Mouse (Mus musculus): ENCODE results near the gene Prr5l. TPM values are rescaled to one million over a fixed set of nuclear protein-coding genes. Genes with fewer than 3 reads are reported as not detected.

Gene Prr5l
- polyA plus RNA-seq, 1 experiment from 2014 or later, result 3.9 TPM

DNA sequence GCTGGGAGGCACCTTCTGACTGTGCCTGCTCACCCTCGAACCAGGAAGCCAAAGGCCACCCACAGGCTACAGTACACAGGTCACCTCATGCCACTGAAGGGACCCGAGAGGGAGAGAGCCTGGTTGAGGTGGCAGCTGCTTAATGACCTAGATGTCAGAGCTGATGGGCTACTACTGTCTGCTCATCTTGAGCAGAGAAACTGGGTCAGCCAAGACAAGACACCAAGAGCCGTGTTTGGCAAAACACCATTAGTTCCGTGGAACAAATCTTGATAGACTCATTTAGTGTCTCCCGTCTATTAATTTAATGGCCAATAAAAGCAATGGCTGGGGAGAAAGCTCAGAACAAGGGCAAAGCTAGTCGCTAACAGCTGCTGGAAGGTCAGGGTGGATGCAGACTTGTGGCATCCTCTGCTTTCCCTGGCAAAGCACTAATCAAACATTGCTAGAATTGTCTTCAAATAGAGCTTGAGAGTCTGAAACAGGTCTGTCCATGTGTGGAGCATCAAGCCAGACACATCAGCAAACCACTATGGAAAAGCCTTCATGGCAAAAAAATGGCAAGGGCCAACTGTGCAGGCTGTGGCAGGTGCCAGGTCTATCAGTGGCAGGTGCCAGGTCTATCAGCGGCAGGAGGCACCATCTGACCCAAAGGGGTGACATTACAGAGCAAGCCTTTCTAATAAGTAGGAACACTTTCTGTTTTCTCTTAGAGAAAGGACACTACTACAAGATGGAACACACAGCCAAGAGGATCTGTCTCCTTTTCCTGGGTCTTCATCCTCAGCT lies 140.6 kb downstream of the Prr5l start:
- Histone ChIP-seq H3K4me1 (replicated peaks) (no peaks in the 10 kb centered on the region; the same call in 1 of the 2 replicates), H3K27me3 (no peaks in the 10 kb centered on the region)
- no peak for ATAC-seq (ENCODE audit: insufficient read depth)

DNA sequence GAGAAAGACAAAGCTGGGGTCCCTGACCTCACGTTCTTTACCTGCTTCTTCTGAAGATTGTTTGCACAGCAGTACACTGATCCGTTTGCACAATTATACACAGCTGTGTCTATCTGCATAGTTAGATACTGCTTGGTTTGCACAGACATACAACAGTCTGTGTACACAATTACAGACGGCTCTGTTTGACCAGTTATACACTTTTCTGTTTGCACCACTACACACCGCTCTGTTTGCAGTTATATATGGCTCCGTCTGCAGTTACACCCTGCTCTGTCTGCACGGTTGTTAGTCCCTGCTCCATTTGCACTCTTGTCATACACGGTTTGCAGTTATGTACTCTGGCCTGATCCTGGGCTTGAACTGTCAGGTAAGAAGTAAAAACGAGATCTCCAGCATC lies 141.2 kb downstream of the Prr5l start:
- Histone ChIP-seq H3K9ac (no peak overlapping the region), H3K4me2 (no peak overlapping the region), H3K9me3 (replicated peaks) (no peaks in the 10 kb centered on the region), H3K27me3 (no peaks in the 10 kb centered on the region), H3K4me3 (replicated peaks) (no peak overlapping the region), H3K4me1 (replicated peaks) (no peaks in the 10 kb centered on the region; the same call in 1 of the 2 replicates), H3K36me3 (replicated peaks) (0 out of 2 replicates have a peak, but pooled peaks cover 3% of the 10 kb centered on the region), H3K27ac (replicated peaks) (no peak overlapping the region)
- WGBS (ENCODE audit: insufficient replicate concordance), result 46% methylated on average over 8 of the region's 8 CpGs
- no peak for ATAC-seq (ENCODE audit: insufficient read depth)

More for the DNA sequence above, 140.6 kb downstream of the Prr5l start:
- Histone ChIP-seq H3K27ac (replicated peaks) (no peak overlapping the region), H3K4me3 (replicated peaks) (no peak overlapping the region), H3K4me2 (no peak overlapping the region), H3K9me3 (replicated peaks) (no peaks in the 10 kb centered on the region), H3K36me3 (replicated peaks) (0 out of 2 replicates have a peak, but pooled peaks cover 3% of the 10 kb centered on the region), H3K9ac (no peak overlapping the region)
- WGBS (ENCODE audit: insufficient replicate concordance), result 64% methylated on average over 7 of the region's 7 CpGs

DNA sequence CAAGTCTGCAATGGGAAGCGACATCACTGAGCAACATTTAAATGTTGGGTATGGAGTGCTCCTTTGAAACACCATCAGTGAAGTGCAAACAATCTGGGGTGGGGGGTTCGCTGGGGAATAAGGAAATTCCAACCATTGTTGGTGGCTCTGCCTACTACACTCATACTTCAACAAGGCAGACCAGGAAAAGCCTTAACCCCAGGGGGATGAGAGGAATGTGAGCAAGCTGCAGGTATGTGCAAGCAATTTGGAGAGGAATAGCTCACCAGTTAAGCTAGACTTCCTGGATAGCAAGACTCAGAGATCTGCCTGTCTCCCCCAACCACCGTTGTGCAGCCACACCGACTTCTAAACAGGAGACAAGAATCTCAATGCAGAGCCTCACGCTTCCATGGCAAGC lies 142.9 kb downstream of the Prr5l start:
- H3K4me2 ChIP-seq, result no peak overlapping the region
- no peaks in the 10 kb centered on the region; the same call in 1 of the 2 replicates for H3K4me1 ChIP-seq (replicated peaks)
- no peak overlapping the region for H3K9ac ChIP-seq
- no peak for ATAC-seq (ENCODE audit: insufficient read depth)
- no peak overlapping the region for H3K27ac ChIP-seq (replicated peaks)
- no peak overlapping the region for H3K4me3 ChIP-seq (replicated peaks)
- 0 out of 2 replicates have a peak, but pooled peaks cover 3% of the 10 kb centered on the region for H3K36me3 ChIP-seq (replicated peaks)
- no peaks in the 10 kb centered on the region for H3K9me3 ChIP-seq (replicated peaks)
- WGBS (ENCODE audit: insufficient replicate concordance), result 45% methylated on average over 5 of the region's 5 CpGs
- no peaks in the 10 kb centered on the region for H3K27me3 ChIP-seq

DNA sequence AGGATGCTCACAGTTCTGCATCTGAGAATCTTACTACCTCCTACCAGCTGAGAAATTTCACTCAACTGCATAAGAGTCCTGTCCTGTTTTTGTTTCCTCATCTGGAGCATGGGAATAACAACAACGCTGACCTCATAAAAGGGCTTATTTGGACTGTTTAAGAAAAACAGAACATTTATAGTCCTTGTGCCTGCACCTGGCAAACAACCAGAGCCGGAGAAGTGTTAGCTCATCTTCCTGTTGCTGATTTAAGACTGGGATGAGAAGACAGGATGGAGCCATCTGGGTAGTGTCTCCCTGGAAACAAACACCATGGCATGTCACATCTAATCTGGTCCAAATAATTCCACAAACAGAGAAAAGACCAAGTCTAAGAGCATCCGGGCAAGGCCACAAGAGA lies 149.3 kb downstream of the Prr5l start:
- 60% methylated on average over 3 of the region's 3 CpGs for WGBS (ENCODE audit: insufficient replicate concordance)
- Histone ChIP-seq H3K36me3 (replicated peaks) (no peaks in the 10 kb centered on the region), H3K4me2 (no peak overlapping the region), H3K27ac (replicated peaks) (no peak overlapping the region), H3K4me3 (replicated peaks) (no peak overlapping the region), H3K9me3 (replicated peaks) (no peaks in the 10 kb centered on the region), H3K9ac (no peak overlapping the region), H3K27me3 (no peaks in the 10 kb centered on the region), H3K4me1 (replicated peaks) (no peaks in the 10 kb centered on the region)
- no peak for ATAC-seq (ENCODE audit: insufficient read depth)

DNA sequence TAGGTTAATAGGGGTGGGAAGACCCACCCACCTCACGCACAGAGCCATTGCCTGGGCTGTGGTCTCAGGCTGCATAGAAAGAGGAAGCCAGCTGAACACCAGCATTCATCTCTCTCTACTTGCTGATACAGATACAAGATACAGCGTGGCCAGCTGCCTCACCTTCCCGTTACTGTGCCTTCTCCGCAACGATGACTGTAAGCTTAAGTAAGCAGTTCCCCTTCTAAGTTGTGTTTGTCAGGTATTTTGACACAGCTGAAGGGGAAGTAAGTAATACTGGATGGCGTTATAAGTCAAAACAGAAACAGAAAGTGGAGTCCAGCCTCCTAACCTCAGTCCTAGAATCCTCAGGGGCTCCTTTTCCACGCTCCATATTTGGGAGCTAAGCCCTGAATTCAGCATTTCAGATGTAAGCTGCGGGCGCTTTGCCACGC lies 150.0 kb downstream of the Prr5l start:
- WGBS (ENCODE audit: insufficient replicate concordance), result 18% methylated on average over 10 of the region's 10 CpGs
- Histone ChIP-seq H3K9ac (no peak overlapping the region), H3K27ac (replicated peaks) (no peak overlapping the region), H3K27me3 (no peaks in the 10 kb centered on the region), H3K4me1 (replicated peaks) (no peaks in the 10 kb centered on the region), H3K4me2 (peak overlapping the region; percentile 13; the same call in 1 of the 2 replicates), H3K36me3 (replicated peaks) (no peaks in the 10 kb centered on the region), H3K9me3 (replicated peaks) (no peaks in the 10 kb centered on the region), H3K4me3 (replicated peaks) (no peak overlapping the region)
- 0 out of 2 replicates have a peak, but pooled peaks have one; percentile 7 for ATAC-seq (ENCODE audit: insufficient read depth)

DNA sequence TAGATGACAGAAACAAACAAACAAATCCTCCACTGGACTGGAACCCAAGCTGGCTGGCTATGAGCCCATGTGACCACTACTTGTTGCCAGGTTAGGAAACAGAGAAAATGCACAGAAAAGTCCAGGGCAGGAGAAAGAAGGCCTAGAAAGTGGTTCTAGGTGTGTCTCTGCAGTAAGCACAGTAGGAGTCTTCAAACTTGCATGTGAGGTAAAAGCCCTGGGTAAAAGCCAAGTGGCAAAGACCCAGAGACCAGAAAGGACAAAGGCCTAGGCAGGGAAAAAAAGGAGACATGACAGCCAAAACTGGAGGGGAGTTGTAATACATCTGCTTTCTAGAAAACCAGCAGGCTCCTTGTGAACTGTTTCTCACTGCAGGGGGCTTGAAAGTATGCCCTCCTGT lies 151.9 kb downstream of the Prr5l start:
- H3K27me3 ChIP-seq, result no peaks in the 10 kb centered on the region
- H3K27ac ChIP-seq (replicated peaks), result no peak overlapping the region
- no peaks in the 10 kb centered on the region for H3K4me1 ChIP-seq (replicated peaks)
- H3K9ac ChIP-seq, result no peak overlapping the region
- no peaks in the 10 kb centered on the region for H3K36me3 ChIP-seq (replicated peaks)
- no peak overlapping the region for H3K4me2 ChIP-seq
- H3K9me3 ChIP-seq (replicated peaks), result no peaks in the 10 kb centered on the region
- ATAC-seq (ENCODE audit: insufficient read depth), result no peak
- no peak overlapping the region for H3K4me3 ChIP-seq (replicated peaks)

DNA sequence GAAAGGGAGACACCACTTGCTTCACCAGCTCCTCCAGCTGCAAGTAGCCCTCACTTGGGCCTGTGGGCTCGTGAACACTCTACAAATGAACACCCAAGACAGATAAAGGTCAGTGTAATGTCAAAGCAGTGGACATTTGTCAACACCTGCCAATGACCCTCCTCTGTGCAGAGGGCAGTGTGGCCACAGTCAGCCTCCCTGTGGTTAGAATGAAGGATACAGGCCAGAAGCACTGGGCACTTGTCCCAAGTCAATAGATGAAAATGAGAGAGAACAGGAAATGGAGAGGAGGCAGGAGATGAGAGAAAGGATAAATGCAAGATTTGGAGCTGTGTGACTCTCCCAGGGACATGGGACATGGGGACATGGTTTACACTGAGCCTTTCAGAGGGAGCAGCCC lies 153.4 kb downstream of the Prr5l start:
- Histone ChIP-seq H3K36me3 (replicated peaks) (no peaks in the 10 kb centered on the region), H3K27ac (replicated peaks) (no peak overlapping the region), H3K4me1 (replicated peaks) (no peaks in the 10 kb centered on the region), H3K9me3 (replicated peaks) (no peaks in the 10 kb centered on the region), H3K4me2 (no peak overlapping the region), H3K27me3 (no peaks in the 10 kb centered on the region), H3K9ac (no peak overlapping the region), H3K4me3 (replicated peaks) (no peak overlapping the region)
- 30% methylated on average over 1 of the region's 1 CpGs for WGBS (ENCODE audit: insufficient replicate concordance)
- ATAC-seq (ENCODE audit: insufficient read depth), result no peak

DNA sequence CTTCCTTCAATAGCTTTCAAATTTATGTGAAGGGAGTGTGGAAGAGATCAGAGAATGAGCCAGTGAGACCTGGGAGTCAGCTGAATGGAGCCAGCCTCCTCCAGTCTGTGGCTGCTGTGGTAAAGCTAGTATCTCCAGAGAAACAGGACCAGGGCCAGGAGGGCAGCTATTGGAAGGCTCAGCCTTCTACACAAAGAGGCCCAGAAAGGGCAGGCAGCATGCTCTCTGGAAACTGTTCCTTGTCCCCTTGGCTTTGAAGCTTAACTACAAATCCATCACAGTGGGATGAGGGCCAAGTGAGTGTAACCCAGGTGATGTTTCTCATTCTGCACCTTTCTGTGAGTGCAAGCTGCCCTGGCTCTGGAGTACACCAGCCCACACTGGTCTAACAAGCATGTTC lies 155.0 kb downstream of the Prr5l start:
- Histone ChIP-seq H3K27ac (replicated peaks) (no peak overlapping the region), H3K9me3 (replicated peaks) (no peaks in the 10 kb centered on the region), H3K4me1 (replicated peaks) (no peaks in the 10 kb centered on the region), H3K27me3 (no peaks in the 10 kb centered on the region), H3K4me3 (replicated peaks) (no peak overlapping the region), H3K9ac (no peak overlapping the region), H3K4me2 (no peak overlapping the region), H3K36me3 (replicated peaks) (no peaks in the 10 kb centered on the region)
- no peak for ATAC-seq (ENCODE audit: insufficient read depth)

DNA sequence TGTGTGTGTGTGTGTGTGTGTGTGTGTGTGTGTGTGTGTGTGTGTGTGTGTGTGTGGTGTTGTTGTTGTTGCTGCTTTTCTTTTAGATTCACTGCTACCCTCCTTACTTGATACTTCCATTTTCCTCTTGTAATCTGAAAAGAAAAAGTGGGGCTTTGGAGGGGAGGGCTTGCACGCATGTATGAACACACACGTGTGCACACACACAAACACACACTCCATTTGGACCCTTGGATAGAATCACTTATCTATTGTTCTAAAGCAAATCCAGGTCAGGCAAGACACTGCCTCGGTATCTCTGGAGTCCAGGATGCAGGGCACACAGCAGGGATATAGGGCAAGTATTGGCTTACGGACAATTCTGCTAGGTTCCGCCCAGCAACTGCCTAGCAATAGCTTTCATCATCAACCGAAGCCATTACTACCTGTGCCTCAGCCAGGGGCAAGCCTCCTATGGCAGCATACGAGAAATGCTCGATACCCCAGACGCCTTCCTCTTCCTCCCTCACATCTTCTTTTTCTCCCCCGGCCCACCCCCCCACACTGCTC lies 159.4 kb downstream of the Prr5l start:
- no peak overlapping the region for H3K9ac ChIP-seq
- H3K27me3 ChIP-seq, result no peaks in the 10 kb centered on the region
- no peak for ATAC-seq (ENCODE audit: insufficient read depth)
- H3K36me3 ChIP-seq (replicated peaks), result no peaks in the 10 kb centered on the region
- no peaks in the 10 kb centered on the region for H3K4me1 ChIP-seq (replicated peaks)
- H3K9me3 ChIP-seq (replicated peaks), result no peaks in the 10 kb centered on the region
- H3K27ac ChIP-seq (replicated peaks), result no peak overlapping the region
- no peak overlapping the region for H3K4me2 ChIP-seq
- H3K4me3 ChIP-seq (replicated peaks), result no peak overlapping the region
- WGBS (ENCODE audit: insufficient replicate concordance), result 63% methylated on average over 10 of the region's 10 CpGs

DNA sequence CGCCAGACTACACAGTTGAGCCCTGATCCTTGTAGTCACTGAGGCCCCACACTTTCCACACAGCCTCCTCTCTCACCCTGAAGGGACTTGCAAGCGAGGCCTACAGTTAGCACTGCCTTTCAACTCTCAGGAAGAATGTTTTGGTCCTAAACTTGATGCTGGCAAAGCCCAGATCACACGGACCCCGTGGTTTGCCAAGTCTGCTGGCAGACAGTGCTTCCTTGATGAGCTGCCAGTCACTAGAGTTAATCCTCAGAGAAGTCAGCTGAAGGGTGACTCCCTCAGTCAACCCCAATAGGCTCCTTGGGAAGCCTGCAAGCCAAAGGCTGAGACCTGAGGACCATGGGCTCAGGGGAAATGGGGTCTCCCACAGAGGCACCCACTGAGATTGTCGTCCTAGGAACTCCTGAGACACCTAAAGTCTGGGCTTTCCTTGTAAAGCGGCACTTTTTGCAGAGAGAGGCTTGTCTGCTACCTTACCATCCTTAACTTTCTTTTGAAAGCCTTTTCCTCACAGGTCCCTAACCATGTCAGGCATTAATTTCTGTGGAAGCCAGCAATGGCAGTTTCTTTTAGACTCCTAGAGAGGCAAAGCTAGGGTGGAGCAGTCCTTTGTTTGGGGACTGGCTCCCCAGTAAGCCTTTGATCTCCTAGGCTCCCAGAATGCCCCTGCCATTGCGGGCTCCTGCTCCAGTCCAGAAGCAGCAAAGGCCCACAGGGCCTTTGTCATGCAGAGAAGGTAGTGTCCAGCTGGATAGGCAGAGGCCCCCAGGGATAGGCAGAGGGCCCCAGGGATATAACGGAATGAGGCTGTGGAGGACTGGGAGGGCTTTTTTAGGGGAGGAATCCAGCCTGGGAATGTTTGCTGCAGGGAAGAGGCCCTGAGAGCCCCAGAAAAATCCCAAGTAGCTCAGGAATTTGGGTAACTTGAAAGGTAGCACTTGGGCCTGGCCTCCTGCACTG lies 160.2 kb downstream of the Prr5l start:
- 50% methylated on average over 8 of the region's 8 CpGs for WGBS (ENCODE audit: insufficient replicate concordance)
- Histone ChIP-seq H3K4me1 (replicated peaks) (no peaks in the 10 kb centered on the region), H3K4me2 (no peak overlapping the region), H3K27ac (replicated peaks) (no peak overlapping the region), H3K4me3 (replicated peaks) (no peak overlapping the region), H3K36me3 (replicated peaks) (no peaks in the 10 kb centered on the region), H3K27me3 (no peaks in the 10 kb centered on the region), H3K9me3 (replicated peaks) (no peaks in the 10 kb centered on the region), H3K9ac (no peak overlapping the region)
- no peak for ATAC-seq (ENCODE audit: insufficient read depth)

DNA sequence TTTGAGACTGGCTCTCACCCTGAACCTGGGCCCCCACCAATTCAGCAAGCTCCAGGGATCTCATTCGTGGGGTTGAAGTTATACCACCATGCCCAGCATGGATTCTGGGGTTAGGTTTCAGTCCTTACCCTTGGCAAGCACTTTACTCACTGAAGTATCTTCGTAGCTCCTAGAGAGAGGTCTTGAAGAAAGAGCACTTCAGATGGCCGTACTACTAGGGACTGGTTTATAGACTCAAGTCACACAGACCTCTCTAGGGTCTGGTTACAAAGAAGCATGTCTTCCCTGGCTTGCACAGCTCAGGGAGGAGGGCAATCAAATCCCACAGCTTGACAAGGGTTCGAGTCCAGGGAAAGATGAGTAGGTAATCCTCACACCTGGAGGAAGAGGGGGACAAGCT lies 161.0 kb downstream of the Prr5l start:
- H3K4me2 ChIP-seq, result no peak overlapping the region
- WGBS (ENCODE audit: insufficient replicate concordance), result 57% methylated on average over 4 of the region's 4 CpGs
- H3K9ac ChIP-seq, result no peak overlapping the region
- no peaks in the 10 kb centered on the region for H3K9me3 ChIP-seq (replicated peaks)
- no peak overlapping the region for H3K27ac ChIP-seq (replicated peaks)
- H3K4me1 ChIP-seq (replicated peaks), result no peaks in the 10 kb centered on the region
- ATAC-seq (ENCODE audit: insufficient read depth), result no peak
- no peaks in the 10 kb centered on the region for H3K27me3 ChIP-seq
- H3K36me3 ChIP-seq (replicated peaks), result no peaks in the 10 kb centered on the region
- H3K4me3 ChIP-seq (replicated peaks), result no peak overlapping the region
